Mouse (Mus musculus) intestine, embryonic 16.5 days (tissue): ENCODE results near the gene Olfr1387. TPM values are rescaled to one million over a fixed set of nuclear protein-coding genes. Genes with fewer than 3 reads are reported as not detected.

Experiments used
- polyA plus RNA-seq: library from polyadenylated mRNA; unstranded; fragments of >200 nt; fragmentation: Nextera tagmentation; extraction: Ambion mirVana; gene quantifications from 2 replicates; pipeline ENCODE4 v1.2.1, GENCODE M21; 2015

The Olfr1387 gene
- polyA plus RNA-seq, 1 experiment from 2014 or later = not detected

Other genes starting within 250 kb of the Olfr1387 start
- 62.4 and 65.8 TPM in 2 replicates for gene Mgat1, start 211.2 kb upstream of the Olfr1387 start, polyA plus RNA-seq
- 0.13 TPM in 1 of 2 replicates, not detected in the other for gene Olfr1393, start 177.0 kb upstream of the Olfr1387 start, polyA plus RNA-seq
- gene Olfr1392, start 170.1 kb upstream of the Olfr1387 start, polyA plus RNA-seq = not detected in 2 replicates
- gene Olfr10, start 150.6 kb upstream of the Olfr1387 start, polyA plus RNA-seq = not detected in 2 replicates
- not detected in 2 replicates for gene Olfr1391, start 132.6 kb upstream of the Olfr1387 start, polyA plus RNA-seq
- not detected in 2 replicates for gene Olfr1390, start 120.2 kb upstream of the Olfr1387 start, polyA plus RNA-seq
- gene Olfr1389, start 32.3 kb upstream of the Olfr1387 start, polyA plus RNA-seq = not detected in 2 replicates
- gene Olfr1388, start 18.7 kb upstream of the Olfr1387 start, polyA plus RNA-seq = 0.05 and 0.10 TPM in 2 replicates
- gene Olfr1386, start 9.7 kb downstream of the Olfr1387 start, polyA plus RNA-seq = not detected in 2 replicates
- gene Olfr1385, start 33.7 kb downstream of the Olfr1387 start, polyA plus RNA-seq = not detected in 2 replicates
- not detected in 2 replicates for gene Olfr1384, start 51.4 kb downstream of the Olfr1387 start, polyA plus RNA-seq
- not detected in 2 replicates for gene Olfr1383, start 64.3 kb downstream of the Olfr1387 start, polyA plus RNA-seq
- not detected in 2 replicates for gene Olfr1382, start 72.9 kb downstream of the Olfr1387 start, polyA plus RNA-seq
- not detected in 2 replicates for gene Olfr1381, start 88.1 kb downstream of the Olfr1387 start, polyA plus RNA-seq
- gene Olfr1380, start 101.5 kb downstream of the Olfr1387 start, polyA plus RNA-seq = not detected in 2 replicates
- 4.0 and 4.3 TPM in 2 replicates for gene Flt4, start 153.9 kb downstream of the Olfr1387 start, polyA plus RNA-seq
- gene Scgb3a1, start 208.3 kb downstream of the Olfr1387 start, polyA plus RNA-seq = not detected in 2 replicates